Mouse (Mus musculus) midbrain, embryonic 11.5 days (tissue): ENCODE measurements at regions not wholly inside any gene's neighbourhood (a gene's known extent, or its start where the extent isn't known, plus 50 kb on each side); places are given as distances from the start of the nearest gene placed in this dataset.

Experiments used
- ATAC-seq: fragments of 200-750 bp; cut with Nextera tagmentation; 2 replicates; pipeline ENCODE4 v1.8.0; 2017; ENCODE audit warnings: moderate TSS enrichment, moderate library complexity; ENCODE audit not compliant: low FRiP score
- DNase-seq: peaks from one replicate; pipeline ENCODE4 v3.0.0; 2015; ENCODE audit warnings: low spot score; ENCODE audit errors: missing footprints
- H3K27ac ChIP-seq: fragments of 300-500 bp; sonication (generic); 2 replicates; pipeline ENCODE4 v1.5.1; 2014; ENCODE audit warnings: low read depth, low read length
- H3K27me3 ChIP-seq: fragments of 300-500 bp; sonication (generic); 2 replicates; pipeline ENCODE4 v1.6.1; 2014; ENCODE audit warnings: mild to moderate bottlenecking, low read length, moderate library complexity, mixed read lengths; ENCODE audit not compliant: control insufficient read depth, insufficient read depth
- H3K36me3 ChIP-seq: fragments of 300-500 bp; sonication (generic); 2 replicates; pipeline ENCODE4 v1.6.1; 2014; ENCODE audit warnings: mild to moderate bottlenecking, low read length, moderate library complexity, mixed read lengths; ENCODE audit not compliant: control insufficient read depth, insufficient read depth
- H3K4me1 ChIP-seq: fragments of 300-500 bp; sonication (generic); 2 replicates; pipeline ENCODE4 v1.6.1; 2014; ENCODE audit warnings: low read length; ENCODE audit not compliant: control insufficient read depth, insufficient read depth
- H3K4me2 ChIP-seq: fragments of 300-500 bp; sonication (generic); 2 replicates; pipeline ENCODE4 v1.6.1; 2014; ENCODE audit warnings: mild to moderate bottlenecking, moderate library complexity
- H3K4me3 ChIP-seq: fragments of 300-500 bp; sonication (generic); 2 replicates; pipeline ENCODE4 v1.5.1; 2014; ENCODE audit warnings: low read depth, low read length
- H3K9ac ChIP-seq: fragments of 300-500 bp; sonication (generic); 2 replicates; pipeline ENCODE4 v1.6.1; 2014; ENCODE audit warnings: low read length
- H3K9me3 ChIP-seq: fragments of 300-500 bp; sonication (generic); 2 replicates; pipeline ENCODE4 v1.6.1; 2016; ENCODE audit warnings: low read length; ENCODE audit not compliant: control insufficient read depth
- WGBS: fragments of 180-500 bp; shearing (Covaris S2); extraction: QIAGEN DNeasy Blood & Tissue Kit; methylation state at CpG from one replicate; pipeline ENCODE4 v1.1.7; 2014; 5-methylcytosine and 5-hydroxymethylcytosine counted together

GRCm38 (mm10) chr15:11607489-11607888, 208.0 kb upstream of the Tars start:
- H3K27ac ChIP-seq: no peak overlapping the region
- no peak overlapping the region for H3K4me2 ChIP-seq
- H3K9me3 ChIP-seq: no peaks in the 10 kb centered on the region
- H3K4me1 ChIP-seq: no peaks in the 10 kb centered on the region
- no peak overlapping the region for H3K9ac ChIP-seq
- H3K4me3 ChIP-seq: no peak overlapping the region
- H3K27me3 ChIP-seq: no peaks in the 10 kb centered on the region
- no peaks in the 10 kb centered on the region for H3K36me3 ChIP-seq
- ATAC-seq: no peak
- DNase-seq: no peak

GRCm38 (mm10) chr15:11605677-11606076, 206.2 kb upstream of the Tars start:
- H3K4me3 ChIP-seq: no peak overlapping the region
- H3K4me1 ChIP-seq: no peaks in the 10 kb centered on the region
- 93% methylated on average over 4 of the region's 4 CpGs for WGBS
- no peak overlapping the region for H3K27ac ChIP-seq
- H3K9me3 ChIP-seq: no peaks in the 10 kb centered on the region
- H3K9ac ChIP-seq: no peak overlapping the region
- DNase-seq (no peak), ATAC-seq (no peak)
- H3K27me3 ChIP-seq: no peaks in the 10 kb centered on the region
- no peak overlapping the region for H3K4me2 ChIP-seq
- H3K36me3 ChIP-seq: no peaks in the 10 kb centered on the region

- H3K36me3 ChIP-seq: no peaks in the 10 kb centered on the region
- H3K4me3 ChIP-seq: no peak overlapping the region
- no peak overlapping the region for H3K9ac ChIP-seq
- H3K27me3 ChIP-seq: no peaks in the 10 kb centered on the region
- DNase-seq: no peak
- ATAC-seq: no peak
- H3K4me2 ChIP-seq: no peak overlapping the region
- 84% methylated on average over 6 of the region's 6 CpGs for WGBS
- no peaks in the 10 kb centered on the region for H3K9me3 ChIP-seq
- H3K4me1 ChIP-seq: no peaks in the 10 kb centered on the region
- H3K27ac ChIP-seq: no peak overlapping the region
These were observed 197.6 kb upstream of the Tars start for GRCm38 (mm10) chr15:11597021-11597420.

- Histone ChIP-seq H3K9ac (no peak overlapping the region), H3K27me3 (no peaks in the 10 kb centered on the region), H3K4me3 (no peak overlapping the region), H3K27ac (no peak overlapping the region), H3K4me2 (no peak overlapping the region), H3K9me3 (no peaks in the 10 kb centered on the region), H3K36me3 (no peaks in the 10 kb centered on the region), H3K4me1 (no peaks in the 10 kb centered on the region)
- WGBS: 51% methylated on average over 9 of the region's 9 CpGs
- ATAC-seq (peak; percentile 66; the same call in 1 of the 2 replicates), DNase-seq (peak; percentile 88)
These were observed 191.2 kb upstream of the Tars start for GRCm38 (mm10) chr15:11590542-11591116.

GRCm38 (mm10) chr15:11589795-11590194, 190.3 kb upstream of the Tars start:
- Histone ChIP-seq H3K27ac (no peak overlapping the region), H3K27me3 (no peaks in the 10 kb centered on the region), H3K4me1 (no peaks in the 10 kb centered on the region), H3K4me2 (no peak overlapping the region), H3K36me3 (no peaks in the 10 kb centered on the region), H3K4me3 (no peak overlapping the region), H3K9me3 (no peaks in the 10 kb centered on the region), H3K9ac (no peak overlapping the region)
- no peak for DNase-seq
- WGBS: 67% methylated on average over 7 of the region's 7 CpGs
- no peak for ATAC-seq

- no peaks in the 10 kb centered on the region for H3K4me1 ChIP-seq
These were observed 186.9 kb upstream of the Tars start for GRCm38 (mm10) chr15:11586384-11586783.

GRCm38 (mm10) chr15:11584155-11584554, 184.7 kb upstream of the Tars start:
- no peak overlapping the region for H3K4me3 ChIP-seq
- H3K36me3 ChIP-seq: no peaks in the 10 kb centered on the region
- DNase-seq (no peak), ATAC-seq (no peak)
- no peak overlapping the region for H3K27ac ChIP-seq
- H3K9me3 ChIP-seq: no peaks in the 10 kb centered on the region
- no peak overlapping the region for H3K4me2 ChIP-seq
- H3K4me1 ChIP-seq: no peaks in the 10 kb centered on the region
- WGBS: 50% methylated on average over 2 of the region's 2 CpGs
- no peak overlapping the region for H3K9ac ChIP-seq
- no peaks in the 10 kb centered on the region for H3K27me3 ChIP-seq

More at GRCm38 (mm10) chr15:11586384-11586783, 186.9 kb upstream of the Tars start:
- Histone ChIP-seq H3K36me3 (no peaks in the 10 kb centered on the region), H3K9me3 (no peaks in the 10 kb centered on the region), H3K27me3 (no peaks in the 10 kb centered on the region), H3K27ac (no peak overlapping the region), H3K9ac (no peak overlapping the region), H3K4me3 (no peak overlapping the region), H3K4me2 (no peak overlapping the region)
- DNase-seq (no peak), ATAC-seq (no peak)
- 85% methylated on average over 2 of the region's 2 CpGs for WGBS

GRCm38 (mm10) chr15:11578331-11578730, 178.9 kb upstream of the Tars start:
- no peak overlapping the region for H3K27ac ChIP-seq
- H3K36me3 ChIP-seq: no peaks in the 10 kb centered on the region
- H3K9me3 ChIP-seq: no peaks in the 10 kb centered on the region
- H3K9ac ChIP-seq: no peak overlapping the region
- no peak overlapping the region for H3K4me2 ChIP-seq
- WGBS: 89% methylated on average over 1 of the region's 1 CpGs
- H3K4me3 ChIP-seq: no peak overlapping the region
- no peaks in the 10 kb centered on the region for H3K27me3 ChIP-seq
- no peak for DNase-seq
- no peak for ATAC-seq
- H3K4me1 ChIP-seq: no peaks in the 10 kb centered on the region

GRCm38 (mm10) chr15:11574359-11574758, 174.9 kb upstream of the Tars start:
- no peak for DNase-seq
- WGBS: 100% methylated on average over 2 of the region's 2 CpGs
- H3K4me2 ChIP-seq: no peak overlapping the region
- H3K36me3 ChIP-seq: no peaks in the 10 kb centered on the region
- H3K4me1 ChIP-seq: no peaks in the 10 kb centered on the region
- H3K4me3 ChIP-seq: no peak overlapping the region
- no peak overlapping the region for H3K9ac ChIP-seq
- H3K27me3 ChIP-seq: no peaks in the 10 kb centered on the region
- H3K9me3 ChIP-seq: no peaks in the 10 kb centered on the region
- H3K27ac ChIP-seq: no peak overlapping the region
- no peak for ATAC-seq
